Mouse (Mus musculus) B cell, adult 2 months (primary cell): Measurements from ENCODE around the gene Tcf19.

Source experiments
- DNase-seq, 2 experiments: peaks; one replicate each; pipeline ENCODE4 v3.0.0; 2022

Tcf19 gene

DNA sequence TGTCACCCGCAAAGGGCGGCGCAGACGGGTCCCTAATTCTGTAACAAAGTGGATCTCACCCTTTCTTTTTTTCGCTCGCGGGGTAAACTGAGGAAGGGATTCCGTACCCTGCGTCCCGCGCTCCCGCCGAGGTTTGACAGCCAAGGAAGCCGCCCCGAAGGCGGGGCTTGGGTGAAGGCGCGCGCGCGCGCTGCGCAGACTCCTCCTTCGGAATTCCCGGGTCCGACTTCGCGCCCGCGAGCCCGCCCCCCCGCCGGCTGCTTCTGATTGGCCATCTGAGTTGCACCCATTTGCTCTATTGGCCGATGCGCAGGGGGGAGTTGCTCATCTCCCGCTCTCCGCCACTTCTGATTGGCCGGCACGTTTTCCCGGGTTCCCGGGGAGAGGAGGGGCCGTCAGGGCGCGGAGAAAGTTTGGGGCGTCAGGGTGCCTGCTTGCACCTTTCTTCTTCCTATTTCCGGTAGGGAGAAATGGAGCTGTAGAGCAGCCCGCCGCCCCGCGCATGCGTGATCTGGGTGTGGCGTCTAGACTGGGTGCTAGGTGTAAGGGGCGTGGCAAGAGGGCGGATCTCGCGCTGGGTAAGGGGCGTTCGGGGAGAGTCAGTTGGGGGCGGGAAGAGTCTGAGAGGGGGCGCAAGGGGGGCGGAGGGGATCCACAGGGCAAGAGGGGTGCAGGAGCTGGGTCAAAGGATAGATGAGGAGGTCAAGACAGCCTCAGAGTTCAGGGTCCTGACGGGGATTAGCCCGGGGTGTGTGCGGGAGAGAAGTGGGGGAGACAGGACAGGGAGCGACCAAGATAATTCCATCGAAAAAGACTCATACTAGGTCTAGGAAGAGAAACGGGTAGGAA lies at the start of gene Tcf19, which contains the start of gene Cchcr1:
Gene Tcf19 (minus strand): TSS at position 173 of the 849 bp plus-strand sequence.
Gene Cchcr1 (plus strand): TSS at position 449 of the 849 bp plus-strand sequence.
- DNase-seq: peak; percentile 84 to 85

DNA sequence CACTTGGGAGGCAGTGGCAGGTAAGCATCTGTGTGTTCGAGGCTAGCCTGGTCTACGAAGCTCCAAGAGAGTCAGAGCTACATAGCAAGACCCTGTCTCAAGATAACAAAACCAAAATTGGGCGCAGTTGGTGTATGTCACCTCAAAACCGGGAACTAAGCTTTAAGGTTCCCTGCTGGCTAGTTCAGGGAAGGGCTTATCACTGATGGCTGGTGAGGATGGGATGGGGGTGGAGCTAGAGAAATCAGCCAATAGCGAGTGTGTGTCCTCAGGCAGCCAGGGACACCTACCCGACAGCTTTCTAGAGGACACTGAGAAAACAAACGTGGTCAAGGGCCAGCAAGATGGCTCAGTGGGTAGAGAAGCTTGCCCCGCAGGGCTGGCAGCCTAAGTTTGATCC lies 41.6 kb upstream of the Tcf19 start:
- DNase-seq: no peak

DNA sequence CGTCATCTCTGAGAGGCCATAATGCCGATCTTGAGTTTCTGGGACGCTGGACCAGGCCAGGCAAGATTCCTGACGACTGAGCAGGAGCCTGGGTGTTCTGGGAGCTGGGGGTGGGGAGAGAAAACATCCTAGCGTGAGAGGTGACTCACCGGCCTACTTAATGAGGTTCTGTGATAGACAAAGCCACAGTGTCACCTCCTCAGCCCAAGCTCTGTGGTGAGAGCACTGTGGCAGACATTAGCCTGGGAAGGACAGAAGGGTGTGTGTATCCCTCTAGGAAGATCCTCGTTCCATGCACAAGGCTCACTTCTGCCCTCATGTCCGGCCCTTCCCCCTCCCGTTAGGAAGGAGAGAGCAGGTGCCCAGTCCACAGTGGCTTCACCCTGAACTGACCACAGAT lies 40.7 kb upstream of the Tcf19 start:
- no peak for DNase-seq

DNA sequence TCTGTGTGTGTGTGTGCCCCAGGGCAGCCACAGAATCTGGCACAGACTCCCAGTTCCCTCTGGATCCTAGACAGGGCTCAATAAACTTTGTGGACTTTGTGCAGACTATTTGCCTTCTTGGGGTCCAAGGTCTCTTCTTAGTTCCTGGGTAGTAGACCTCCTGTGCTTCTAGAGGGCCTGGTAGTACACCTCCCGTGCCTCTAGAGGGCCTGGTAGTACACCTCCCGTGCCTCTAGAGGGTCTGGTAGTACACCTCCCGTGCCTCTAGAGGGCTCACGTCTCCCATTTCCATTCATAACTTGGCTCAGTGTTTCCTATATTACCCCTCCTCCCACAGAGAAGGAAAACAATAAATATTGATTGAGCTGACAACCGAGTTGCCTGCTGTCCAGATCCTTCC lies 40.2 kb upstream of the Tcf19 start:
- DNase-seq: peak; percentile 46 to 51

DNA sequence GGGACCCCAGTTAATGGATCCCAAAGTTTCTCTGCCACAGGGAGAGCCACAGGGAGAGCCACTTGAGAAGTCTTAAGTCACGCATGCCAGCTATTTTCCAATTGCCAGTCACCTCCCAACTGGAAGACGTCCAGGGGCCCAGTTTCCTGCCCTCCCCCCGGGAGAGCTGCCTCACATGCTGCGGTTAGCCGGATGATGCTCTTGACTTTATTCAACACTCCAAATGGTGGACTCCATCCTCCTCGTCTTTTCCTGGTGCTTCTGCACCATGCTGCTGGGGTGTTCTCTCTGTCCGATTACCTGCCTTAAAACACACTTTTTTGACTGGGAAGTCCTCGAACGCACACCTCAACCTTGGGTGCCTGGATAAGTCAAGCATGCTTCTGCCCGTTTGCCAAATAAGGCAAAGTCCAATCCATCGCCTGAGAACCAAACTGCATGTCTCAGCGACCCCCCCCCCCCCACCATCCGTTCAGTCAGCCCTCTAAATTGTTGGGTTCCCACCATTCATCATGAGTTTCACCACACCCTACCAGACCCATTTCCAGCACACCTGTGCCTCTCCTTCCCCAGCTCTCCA lies 39.7 kb upstream of the Tcf19 start:
- DNase-seq: no peak

DNA sequence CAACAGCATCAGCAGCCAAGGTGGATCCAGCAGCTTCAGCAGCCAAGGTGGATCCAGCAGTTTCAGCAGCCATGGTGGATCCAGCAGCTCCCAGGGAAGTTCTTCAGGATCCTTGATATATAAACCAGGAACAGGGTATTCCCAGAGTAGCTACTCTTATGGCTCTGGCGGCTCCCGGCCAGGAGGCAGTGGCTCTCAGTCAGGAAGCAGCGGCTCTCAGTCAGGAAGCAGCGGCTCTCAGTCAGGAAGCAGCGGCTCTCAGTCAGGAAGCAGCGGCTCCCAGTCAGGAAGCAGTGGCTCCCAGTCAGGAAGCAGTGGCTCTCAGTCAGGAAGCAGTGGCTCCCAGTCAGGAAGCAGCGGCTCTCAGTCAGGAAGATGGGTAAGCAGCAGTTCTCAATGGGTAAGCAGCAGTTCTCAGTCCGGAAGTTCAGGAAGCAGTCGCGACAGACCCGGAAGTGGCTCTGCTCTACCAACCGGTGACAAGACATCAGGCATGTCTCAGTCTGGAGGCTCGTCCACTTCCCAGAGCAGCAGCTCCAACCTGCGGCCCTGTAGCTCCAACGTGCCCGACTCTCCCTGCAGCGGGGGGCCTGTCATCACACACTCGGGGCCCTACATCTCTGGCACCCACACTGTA lies 38.3 kb upstream of the Tcf19 start:
- no peak for DNase-seq

DNA sequence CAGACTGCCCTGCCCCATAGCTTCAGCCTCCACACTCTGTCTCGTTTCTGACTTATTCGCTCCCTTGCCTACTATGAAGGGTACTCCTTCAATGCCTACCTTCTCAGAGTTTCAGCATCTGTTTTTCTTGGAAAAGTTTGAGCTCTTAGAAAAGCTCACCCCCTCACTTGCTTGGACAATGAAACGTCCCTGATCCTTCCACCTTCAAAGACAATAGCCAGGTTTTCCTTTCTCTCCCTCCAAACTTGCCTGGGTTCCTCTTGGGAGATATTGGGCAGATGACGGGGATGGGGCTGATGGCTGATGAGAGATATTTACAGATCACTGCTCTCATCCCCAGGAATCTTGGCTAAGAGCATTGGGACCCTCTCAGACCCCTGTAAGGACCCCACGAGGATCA lies 37.7 kb upstream of the Tcf19 start:
- no peak for DNase-seq

DNA sequence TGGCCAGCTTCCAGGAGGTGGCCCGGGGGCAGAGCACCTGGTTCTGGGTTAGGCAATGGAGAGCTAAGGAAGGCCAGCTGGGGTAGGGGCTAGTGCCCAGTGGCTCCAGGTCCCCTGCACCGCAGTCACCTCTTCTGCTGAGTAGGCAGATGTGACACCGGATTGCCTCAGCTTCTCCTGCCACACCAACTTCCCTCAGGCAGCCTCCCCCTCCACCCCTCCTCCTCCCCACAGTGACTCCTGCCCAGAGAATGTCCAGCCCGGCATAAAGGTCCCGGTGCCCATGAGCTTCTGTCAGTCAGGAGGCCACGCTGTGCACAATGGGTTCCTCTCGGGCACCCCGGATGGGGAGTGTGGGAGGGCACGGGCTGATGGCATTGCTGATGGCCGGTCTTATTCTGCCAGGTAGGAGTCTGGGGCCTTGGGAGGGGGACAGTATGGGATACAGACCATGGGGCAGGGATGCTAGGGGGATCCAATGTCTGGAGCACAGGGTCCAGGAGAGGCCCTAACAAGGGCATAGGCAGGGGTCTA lies 35.3 kb upstream of the Tcf19 start, which contains the start of gene Cdsn:
Gene Cdsn (plus strand): TSS at position 248 of the 534 bp plus-strand sequence.
- DNase-seq: no peak

DNA sequence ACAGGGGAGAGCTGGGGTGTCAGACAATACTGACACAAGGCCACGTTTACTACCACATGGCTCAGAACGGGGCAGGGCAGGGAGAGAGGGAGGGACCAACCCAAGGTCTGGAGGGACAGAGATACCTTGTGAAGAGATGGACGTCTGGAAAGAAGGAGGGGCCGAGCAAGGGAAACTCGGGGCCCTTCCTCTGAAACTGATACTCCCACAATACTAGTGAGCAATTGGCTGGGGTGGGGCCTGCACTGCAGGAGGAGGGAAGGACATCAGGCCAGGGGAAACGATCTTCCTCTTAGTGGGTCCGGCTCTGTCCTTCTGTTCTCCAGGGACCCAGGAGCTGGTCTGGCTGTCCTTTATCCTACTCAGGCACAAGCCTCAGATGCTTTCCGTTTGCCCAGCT lies 34.2 kb upstream of the Tcf19 start:
- DNase-seq: no peak

DNA sequence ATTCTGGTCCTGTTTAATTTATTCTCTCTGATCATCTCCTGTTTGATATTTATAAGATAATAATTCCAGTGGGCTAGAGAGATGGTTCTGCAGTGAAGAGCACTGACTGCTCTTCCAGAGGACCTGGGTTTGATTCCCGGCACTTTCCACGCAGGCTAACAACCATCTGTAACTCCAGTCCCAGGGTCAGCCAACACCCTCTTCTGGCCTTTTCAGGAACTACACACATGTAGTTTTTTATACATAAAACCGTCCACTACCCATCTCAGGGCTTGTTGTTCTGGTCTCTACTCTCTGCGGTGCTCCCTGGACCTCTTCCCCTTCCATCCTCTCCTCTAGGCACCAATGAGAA lies 33.5 kb upstream of the Tcf19 start:
- no peak for DNase-seq

DNA sequence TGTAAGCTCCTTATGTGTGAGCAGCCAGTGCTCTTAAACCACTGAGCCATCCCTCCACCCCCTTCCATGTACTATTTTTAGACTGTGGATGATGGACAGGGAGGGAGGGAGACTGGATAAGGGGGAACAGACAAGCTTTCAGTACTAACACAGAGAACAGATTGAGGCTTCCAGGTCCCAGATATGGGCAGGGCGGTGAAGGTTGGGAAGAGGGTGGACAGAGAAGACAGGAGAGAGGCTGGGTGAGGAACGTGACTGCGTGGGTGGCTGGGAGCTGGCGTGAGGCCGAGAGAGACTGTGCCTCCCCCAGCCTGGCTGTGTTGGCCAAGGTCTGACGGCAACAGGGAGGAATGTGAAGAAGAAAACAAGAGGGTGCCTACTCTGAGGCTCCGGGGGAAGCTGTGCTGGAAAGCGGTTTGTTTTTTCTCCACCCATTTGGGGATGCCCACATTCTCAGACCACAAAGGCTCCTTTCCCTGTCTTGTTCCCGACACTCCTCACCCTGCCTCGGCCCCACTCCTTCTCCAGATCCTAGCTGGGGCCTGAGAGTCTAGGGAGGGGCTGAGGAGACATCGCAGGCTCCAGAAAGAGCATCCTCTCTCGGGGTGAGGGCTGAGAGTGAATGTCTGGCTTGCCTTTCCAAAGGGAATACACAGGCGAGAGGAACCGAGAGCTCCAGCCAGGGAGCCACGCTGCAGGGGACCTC lies 33.0 kb upstream of the Tcf19 start:
- DNase-seq: no peak

DNA sequence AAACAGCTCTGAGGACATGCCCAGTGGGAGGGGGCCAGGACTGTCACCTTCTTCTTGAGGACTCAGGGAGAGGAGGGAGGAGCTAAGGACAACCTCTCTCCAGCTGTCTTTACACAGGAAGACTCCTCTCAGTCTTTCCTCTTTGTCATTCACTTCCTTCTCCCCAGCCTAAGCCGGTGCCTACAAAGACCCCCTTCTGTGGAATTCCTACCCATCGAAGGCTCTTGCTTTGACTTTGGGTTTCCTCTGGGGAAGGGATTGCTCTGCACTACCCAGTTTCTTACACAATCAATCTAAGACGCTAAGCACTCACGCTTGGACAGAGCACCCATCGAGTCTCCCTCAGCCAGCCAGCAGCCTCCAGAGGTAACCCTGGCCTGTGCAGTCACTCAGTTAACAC lies 32.0 kb upstream of the Tcf19 start:
- DNase-seq: no peak

DNA sequence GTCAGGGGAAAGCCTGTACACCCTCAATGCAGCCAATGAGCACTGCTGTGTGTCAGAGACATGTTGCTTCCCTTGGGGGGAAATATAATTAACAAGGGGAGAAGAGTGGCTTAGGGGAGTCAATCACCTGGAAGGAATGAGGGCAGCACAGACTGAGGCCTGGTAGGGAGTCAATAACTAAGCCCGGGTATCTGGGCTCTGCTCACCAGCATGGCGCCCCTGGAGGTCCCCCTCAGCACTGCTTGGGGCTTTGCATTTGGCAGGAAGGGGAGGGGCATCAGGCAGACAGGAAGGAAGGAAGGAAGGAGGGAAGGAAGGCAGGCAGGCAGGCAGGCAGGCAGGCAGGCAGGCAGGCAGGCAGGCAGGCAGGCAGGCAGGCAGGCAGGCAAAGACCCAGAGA lies 30.8 kb upstream of the Tcf19 start:
- DNase-seq: no peak

DNA sequence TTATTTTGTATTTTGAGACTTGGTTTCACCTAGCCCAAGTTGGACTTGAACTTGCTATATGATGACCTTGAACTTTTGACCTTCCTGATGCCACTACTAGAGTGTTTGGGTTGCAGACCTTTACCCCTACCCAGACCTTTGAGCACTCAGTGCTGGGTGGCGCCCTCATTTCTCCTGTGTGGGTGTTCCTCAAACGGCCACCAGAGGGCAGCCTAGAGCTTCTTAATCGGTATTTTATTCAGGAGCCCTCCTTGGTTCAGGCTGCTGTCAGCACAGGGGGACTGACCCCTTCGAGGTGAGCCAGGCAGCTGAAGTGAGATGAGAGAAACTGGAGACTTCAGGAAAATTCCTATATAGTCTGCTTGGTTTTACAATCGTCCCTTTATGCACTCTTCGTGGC lies 28.1 kb upstream of the Tcf19 start:
- DNase-seq: peak; percentile 72 to 74

DNA sequence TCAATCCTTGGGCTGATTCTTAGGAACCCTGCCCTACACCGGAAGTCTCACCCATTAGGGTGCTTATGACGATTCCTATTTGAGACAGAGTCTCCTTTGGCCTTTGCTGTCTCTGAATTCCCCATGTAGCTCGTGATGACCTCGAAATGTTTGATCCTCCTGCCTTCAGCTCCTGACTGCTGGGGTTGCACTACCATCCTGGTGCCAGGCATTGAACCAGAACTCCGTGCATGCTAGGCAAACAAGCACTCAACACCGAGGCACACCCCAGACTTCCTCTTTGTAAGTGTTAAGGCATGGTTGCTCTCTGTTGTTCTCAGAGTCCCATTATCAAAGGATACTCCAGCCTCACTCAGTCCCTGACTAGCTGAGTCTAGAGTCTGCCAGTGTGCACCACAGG lies 27.4 kb upstream of the Tcf19 start:
- DNase-seq: peak; percentile 40 to 52

DNA sequence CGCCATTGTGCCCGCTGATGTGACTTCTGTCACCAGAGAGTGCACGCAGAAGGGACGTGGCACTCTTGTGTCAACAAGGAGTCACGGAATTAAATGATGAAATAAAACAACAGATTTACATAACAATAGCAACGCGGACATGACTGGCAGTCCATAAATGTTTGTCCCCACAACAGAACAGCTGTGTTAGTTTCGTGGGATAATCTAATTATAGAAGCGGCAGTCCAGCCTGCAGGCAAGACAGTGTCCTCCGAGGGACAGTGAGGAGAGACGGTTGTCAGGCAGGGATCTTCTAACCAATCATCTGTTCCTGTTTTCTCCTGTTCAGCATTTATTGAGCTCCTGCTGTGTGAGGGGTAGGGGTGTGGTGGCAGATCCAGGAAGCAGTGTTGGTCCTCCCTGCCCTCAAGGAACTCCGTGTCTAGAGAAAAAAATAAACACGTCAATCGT lies 26.8 kb upstream of the Tcf19 start:
- peak in 1 of 2 experiments; percentile 5 for DNase-seq

DNA sequence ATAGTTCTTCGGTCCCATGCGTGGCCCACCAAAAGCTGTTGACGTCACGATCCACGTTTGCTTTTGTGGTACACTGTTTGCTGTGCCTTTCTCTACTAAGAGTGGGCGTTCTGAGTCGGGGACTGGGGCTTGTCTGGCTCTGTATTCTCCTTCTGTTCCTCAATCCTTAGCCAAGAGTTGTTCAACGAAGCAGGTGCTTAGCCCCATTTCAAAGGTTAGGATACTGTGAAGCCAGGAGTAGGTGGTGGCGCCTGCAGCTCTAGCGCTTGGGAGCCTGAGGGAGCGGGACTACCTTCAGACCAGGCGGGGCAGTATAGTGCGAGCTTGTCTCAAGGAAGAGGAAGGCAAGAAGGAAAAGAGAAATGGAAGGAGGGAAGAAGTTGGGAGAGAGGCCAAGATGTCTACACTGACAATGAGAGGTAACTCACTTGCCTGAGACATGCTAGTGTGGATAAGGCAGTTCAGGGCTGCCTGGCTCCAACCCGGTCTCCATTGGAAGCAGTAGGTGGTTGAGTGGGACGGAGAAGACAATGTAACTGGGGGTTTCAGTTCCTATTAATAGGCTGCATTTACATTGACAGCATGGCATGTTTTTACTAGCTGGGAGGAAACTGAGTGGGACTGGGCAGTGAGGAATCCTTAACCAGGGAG lies 26.3 kb upstream of the Tcf19 start:
- DNase-seq: no peak

DNA sequence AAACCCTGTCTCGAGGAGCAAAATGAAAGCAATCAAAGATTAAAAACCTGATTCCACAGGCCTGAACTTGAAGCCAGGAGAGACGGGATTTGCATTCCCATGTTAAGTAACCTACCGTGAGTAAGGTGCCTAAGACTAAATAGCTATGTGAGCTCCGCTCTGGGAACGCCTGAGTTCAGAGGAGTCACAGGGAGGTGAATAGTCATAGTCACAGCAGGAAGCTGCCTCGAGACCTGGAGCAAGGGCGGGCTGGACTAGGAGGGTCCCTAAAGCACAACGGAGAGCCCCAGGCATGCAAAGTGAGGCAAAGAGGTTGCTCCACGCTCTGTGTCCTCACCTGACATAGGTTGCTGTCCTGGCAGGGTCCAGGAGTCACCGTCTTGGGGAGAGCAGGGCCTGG lies 22.9 kb upstream of the Tcf19 start:
- DNase-seq: no peak

DNA sequence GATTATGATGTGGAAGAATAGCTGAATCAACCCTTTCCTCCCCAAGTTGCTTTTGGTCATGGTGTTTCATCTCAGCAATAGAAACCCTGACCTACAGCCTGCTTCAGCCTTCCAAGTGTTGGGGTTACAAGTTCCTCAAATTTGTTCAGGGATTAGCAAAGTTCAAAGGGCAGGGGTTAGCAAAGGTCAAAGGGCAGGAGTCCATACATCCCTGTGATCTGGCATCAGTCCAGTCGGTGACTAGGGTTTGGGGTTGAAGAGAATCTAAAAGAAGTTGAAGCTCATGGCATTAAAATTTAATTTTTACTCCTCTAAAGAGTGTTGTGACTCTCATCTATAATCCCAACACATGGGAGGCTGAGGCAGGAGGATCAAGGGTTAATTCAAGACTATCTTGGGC lies 21.9 kb upstream of the Tcf19 start:
- no peak for DNase-seq

DNA sequence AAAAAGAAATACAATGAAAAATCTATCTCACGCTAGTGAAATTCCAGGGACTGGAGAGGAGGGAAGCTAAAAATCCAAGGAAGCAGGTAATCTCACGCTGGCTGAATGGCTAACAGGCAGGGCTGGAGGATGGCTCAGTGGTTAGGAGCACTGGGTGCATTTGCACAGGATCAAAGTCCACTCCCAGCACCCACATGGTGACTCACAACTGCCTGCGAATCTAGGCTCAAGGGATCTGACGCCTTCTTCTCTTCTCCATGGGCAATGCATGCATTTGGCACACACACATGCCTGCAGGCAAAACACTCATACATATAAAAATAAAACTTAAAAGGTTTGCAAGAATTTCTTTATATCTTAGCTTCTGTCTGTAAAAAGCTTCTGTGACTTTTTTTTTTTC lies 20.8 kb upstream of the Tcf19 start:
- DNase-seq: no peak

DNA sequence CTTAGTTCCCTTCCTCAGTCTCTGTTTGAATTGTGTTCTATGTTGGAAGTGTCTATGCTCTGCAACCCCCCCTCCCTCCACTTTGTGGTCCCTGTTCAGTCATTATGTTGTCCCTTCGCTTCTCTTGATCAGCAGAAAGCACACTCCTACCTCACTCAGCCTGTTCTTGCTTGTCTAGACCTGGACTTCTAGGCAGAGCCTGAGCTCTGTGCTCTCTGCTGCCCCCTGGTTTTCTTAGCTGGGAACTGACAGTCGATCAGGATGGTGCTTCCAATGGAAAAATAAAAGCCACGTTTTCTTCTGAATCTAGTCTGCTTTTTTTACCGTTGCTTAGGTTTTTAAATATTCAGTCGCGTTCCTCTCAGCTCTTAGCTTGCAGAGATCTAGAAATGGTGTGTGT lies 17.7 kb upstream of the Tcf19 start:
- peak; percentile 75 to 76 for DNase-seq

DNA sequence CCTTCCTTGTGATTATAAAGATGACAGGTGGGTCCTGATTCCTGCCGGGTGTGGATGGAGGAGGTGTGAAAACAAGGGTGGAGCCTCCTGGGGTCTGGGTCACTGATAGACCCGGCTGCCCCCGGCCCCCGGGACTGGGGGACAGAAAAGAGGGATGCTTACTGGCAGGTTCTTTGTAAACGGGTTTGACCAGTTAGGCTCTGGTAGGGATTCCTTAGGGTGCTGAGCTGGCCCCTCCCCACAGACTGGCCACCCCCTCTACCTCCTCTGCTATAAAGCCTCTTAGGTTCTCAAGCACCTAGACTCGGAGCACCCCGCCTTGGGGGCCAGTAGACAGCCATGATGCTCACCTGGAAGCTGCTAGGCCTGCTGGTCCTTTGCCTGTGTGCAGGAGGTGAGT lies 16.3 kb upstream of the Tcf19 start, which contains the start of gene Psors1c2:
Gene Psors1c2 (plus strand): TSS at position 301 of the 400 bp plus-strand sequence.
- no peak for DNase-seq
